In genomic region chr3:148424089-148424488, GRCm38 (mm10) we compare ENCODE assay signal across 19 mouse cellular contexts.
"Had no signal": no experiment of that assay in that cellular context is flagged by ENCODE, and none has a peak within 500 bp of the region (broad histone marks: within the 10 kb centered on the region; RNA-seq: fewer than 3 reads in every experiment).

No protein-coding gene starts in this region.

- H3K9ac ChIP-seq: lung, embryonic 15.5 days; midbrain, embryonic 13.5 days; midbrain, embryonic 15.5 days; neural tube, embryonic 12.5 days had no signal

- H3K4me1 ChIP-seq: megakaryocyte, embryonic 14.5 days; midbrain, embryonic 15.5 days had no signal

- H3K27ac ChIP-seq: lung, embryonic 15.5 days; macrophage; midbrain, embryonic 13.5 days; midbrain, embryonic 15.5 days; neural tube, embryonic 12.5 days had no signal

- H3K27me3 ChIP-seq: lung, embryonic 15.5 days; midbrain, embryonic 15.5 days had no signal

- DNase-seq: lung, adult 2 months; lung, postnatal 14 days; lung, postnatal 36 days; retina, postnatal 1 day; right cerebral cortex, adult 18-20 months; right cerebral cortex, postnatal 25 days; right cerebral cortex, postnatal 4 days; spleen, adult 18-20 months; thymus, adult 18-20 months; thymus, postnatal 14 days; thymus, postnatal 36 days had no signal

- H3K4me3 ChIP-seq: lung, embryonic 15.5 days; megakaryocyte, embryonic 14.5 days; midbrain, embryonic 13.5 days; midbrain, embryonic 15.5 days; neural tube, embryonic 12.5 days had no signal

- H3K4me2 ChIP-seq: lung, embryonic 15.5 days; midbrain, embryonic 11.5 days; midbrain, embryonic 13.5 days; midbrain, embryonic 15.5 days had no signal

- H3K9me3 ChIP-seq: lung, embryonic 15.5 days; midbrain, embryonic 13.5 days; midbrain, embryonic 15.5 days; neural tube, embryonic 12.5 days had no signal

- ATAC-seq: lung, postnatal 0 days; midbrain, embryonic 13.5 days; midbrain, embryonic 15.5 days had no signal

- H3K36me3 ChIP-seq: lung, embryonic 15.5 days; midbrain, embryonic 13.5 days; midbrain, embryonic 15.5 days; neural tube, embryonic 12.5 days had no signal
